Mouse (Mus musculus): Measurements from ENCODE around the gene F12. TPM values are rescaled to one million over a fixed set of nuclear protein-coding genes. Genes with fewer than 3 reads are reported as not detected.
"Not testable (repeated sequence)": the region's sequence is repeated elsewhere in the genome, so short reads cannot be mapped to it uniquely, and the experiment has no call there.

F12 gene
- polyA plus RNA-seq, 1 experiment = not detected

DNA sequence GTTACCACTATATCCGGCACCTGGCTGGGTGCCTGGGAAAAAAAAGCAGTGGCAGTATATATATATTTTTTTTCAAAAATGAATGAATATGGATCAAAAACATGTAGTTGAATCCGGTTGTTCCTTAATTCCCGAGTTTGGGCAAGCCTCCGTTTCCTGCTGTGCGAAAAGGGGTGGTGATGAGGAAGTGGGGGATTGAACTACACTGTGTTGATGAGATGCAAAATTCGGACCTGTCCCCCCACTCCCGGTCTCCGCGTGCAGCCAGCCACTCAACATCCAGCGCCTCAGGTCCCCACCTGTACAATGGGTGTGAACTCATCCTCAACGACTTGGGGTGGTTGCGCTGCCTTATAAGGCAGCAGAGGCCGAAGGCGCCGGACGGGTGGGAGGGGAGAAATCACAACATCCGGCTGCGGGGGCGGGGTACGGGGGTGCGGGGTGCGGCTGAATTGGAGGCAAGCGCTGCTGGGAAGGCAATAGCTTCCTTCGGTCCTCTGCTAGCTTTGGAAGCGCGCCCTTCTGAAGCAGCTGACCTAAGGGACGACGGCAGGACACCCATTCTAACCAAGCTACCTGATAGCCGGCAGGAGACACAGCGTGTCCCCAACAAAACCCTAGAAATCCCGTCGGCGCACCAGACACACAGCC, 17.8 kb upstream of the F12 start:
- H3K4me3 ChIP-seq (ENCODE audit: insufficient read depth, low read length) = peak overlapping the region; percentile 93
- peak overlapping the region; percentile 94 for H3K27ac ChIP-seq (ENCODE audit: insufficient read depth, low read depth, low read length)
- H3K4me1 ChIP-seq (ENCODE audit: control insufficient read depth, insufficient read depth, low read length) = peaks cover 26% of the 10 kb centered on the region
- TF ChIP-seq POLR2A (IDR thresholded peaks at IDR 0.05; ENCODE audit: borderline replicate concordance, low read depth, low read length) = no peak
- no peak for TF ChIP-seq CTCF (IDR thresholded peaks at IDR 0.05; ENCODE audit: low read depth, low read length)

DNA sequence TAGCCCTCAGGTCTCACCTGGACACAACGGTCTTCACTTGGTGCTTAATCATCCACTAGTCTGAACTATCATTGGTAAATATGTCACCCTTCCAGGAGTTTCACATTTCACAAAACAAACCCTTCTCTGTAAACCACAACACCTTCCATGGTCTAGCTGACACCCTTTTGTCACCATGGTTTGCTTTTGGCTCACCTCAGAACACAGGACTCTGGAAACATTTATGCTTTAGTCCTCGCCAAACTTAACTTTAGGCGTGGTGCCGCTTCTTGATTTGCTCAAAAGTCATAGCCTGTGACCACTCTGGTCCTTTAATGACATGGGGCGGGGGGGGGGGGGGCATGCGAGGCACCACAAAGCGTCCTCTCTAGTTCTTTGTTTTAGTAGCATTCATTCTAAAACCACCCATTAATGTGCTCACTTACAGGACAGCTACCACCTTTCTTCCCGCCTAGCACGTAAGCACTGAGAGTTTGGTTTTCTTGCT, 17.2 kb upstream of the F12 start:
- Histone ChIP-seq H3K27ac (ENCODE audit: insufficient read depth, low read depth, low read length) (peak overlapping the region; percentile 94), H3K4me3 (ENCODE audit: insufficient read depth, low read length) (peak overlapping the region; percentile 93), H3K4me1 (ENCODE audit: control insufficient read depth, insufficient read depth, low read length) (peaks cover 26% of the 10 kb centered on the region)
- TF ChIP-seq POLR2A (IDR thresholded peaks at IDR 0.05; ENCODE audit: borderline replicate concordance, low read depth, low read length) (no peak), CTCF (IDR thresholded peaks at IDR 0.05; ENCODE audit: low read depth, low read length) (no peak)

GRCm38 (mm10) chr13:55437111-55437629, 10.6 kb upstream of the F12 start:
- not testable (repeated sequence) for H3K27ac ChIP-seq (ENCODE audit: insufficient read depth, low read depth, low read length); H3K4me3 ChIP-seq (ENCODE audit: insufficient read depth, low read length)
- peaks cover 16% of the 10 kb centered on the region for H3K4me1 ChIP-seq (ENCODE audit: control insufficient read depth, insufficient read depth, low read length)

DNA sequence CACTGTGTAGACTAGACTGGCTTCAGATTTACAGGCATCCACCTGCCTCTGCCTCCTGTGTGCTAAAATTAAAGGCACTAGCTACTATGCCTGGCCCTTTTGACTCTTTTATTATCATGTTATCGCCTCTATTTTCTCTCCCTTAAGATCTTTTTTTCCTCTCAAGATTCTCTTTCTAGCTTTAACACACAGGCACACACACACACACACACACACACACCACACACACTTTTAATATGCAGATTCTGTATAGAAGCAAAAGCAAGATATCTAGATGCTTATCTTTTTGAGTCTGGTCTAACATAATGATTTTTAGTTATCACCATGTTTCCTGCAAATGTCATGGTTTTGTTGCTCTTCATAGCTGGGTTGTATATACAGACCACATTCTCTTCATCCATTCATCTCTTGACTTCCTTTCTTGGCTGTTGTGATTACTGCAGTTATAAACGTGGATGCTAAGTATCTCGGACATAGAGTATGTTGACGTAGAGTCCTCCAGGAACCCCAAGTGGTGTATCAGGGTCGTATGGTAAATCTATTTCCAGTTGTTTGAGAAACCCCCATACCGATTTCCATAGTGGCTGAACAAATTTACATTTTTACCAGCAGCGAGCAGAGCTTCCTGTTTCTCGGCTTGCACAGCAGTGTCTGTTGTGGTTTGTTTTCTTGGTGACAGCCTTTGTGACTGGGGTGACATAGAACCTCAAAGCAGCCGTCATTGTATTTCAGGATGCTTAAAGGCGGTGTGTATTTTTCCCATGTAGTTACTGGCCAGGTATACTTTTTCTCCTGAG, 5.5 kb upstream of the F12 start:
- Histone ChIP-seq H3K4me3 (ENCODE audit: insufficient read depth, low read length) (no peak overlapping the region), H3K27ac (ENCODE audit: insufficient read depth, low read depth, low read length) (peak overlapping the region; percentile 62), H3K4me1 (ENCODE audit: control insufficient read depth, insufficient read depth, low read length) (peaks cover 37% of the 10 kb centered on the region)
- TF ChIP-seq CTCF (IDR thresholded peaks at IDR 0.05; ENCODE audit: low read depth, low read length) = no peak
- TF ChIP-seq POLR2A (IDR thresholded peaks at IDR 0.05; ENCODE audit: borderline replicate concordance, low read depth, low read length) = no peak

GRCm38 (mm10) chr13:55430566-55430965, 4.0 kb upstream of the F12 start:
- H3K27ac ChIP-seq (ENCODE audit: insufficient read depth, low read depth, low read length) = no peak overlapping the region

DNA sequence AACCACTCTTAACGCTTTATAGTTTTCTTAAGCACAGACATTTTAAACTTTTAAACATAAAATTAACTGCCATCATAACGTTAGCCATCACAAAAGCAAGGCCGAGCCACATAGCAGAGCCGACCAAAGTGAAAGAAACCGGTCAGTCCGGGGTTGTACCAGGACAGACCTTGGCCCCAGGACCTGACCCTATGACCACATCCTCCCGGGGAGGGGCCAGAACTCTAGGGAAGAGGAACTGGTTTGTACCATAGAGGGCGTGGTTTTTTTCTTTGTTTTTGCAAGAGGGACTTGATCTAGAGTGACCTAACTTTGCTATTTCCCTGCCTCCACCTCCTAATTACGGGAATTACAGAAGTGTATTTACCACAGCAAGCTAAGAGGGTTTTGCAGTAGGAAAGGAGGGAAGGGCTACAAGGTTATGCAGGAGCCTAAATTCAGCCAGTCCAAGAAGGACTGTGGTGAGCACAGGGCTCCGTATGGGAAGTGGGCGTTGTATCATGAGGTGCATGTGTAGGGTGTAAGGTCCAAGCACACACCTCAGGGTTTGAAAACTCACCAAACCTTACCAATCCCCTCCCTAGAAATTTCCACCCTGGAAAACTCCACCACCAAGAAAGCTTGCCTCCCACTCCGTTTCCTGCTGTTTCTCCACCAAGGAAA, 2.8 kb upstream of the F12 start:
- Histone ChIP-seq H3K27ac (ENCODE audit: insufficient read depth, low read depth, low read length) (peak overlapping the region; percentile 75), H3K4me1 (ENCODE audit: control insufficient read depth, insufficient read depth, low read length) (peaks cover 39% of the 10 kb centered on the region), H3K4me3 (ENCODE audit: insufficient read depth, low read length) (peak overlapping the region; percentile 7)
- no peak for TF ChIP-seq CTCF (IDR thresholded peaks at IDR 0.05; ENCODE audit: low read depth, low read length)
- no peak for TF ChIP-seq POLR2A (IDR thresholded peaks at IDR 0.05; ENCODE audit: borderline replicate concordance, low read depth, low read length)

More at GRCm38 (mm10) chr13:55430566-55430965, 4.0 kb upstream of the F12 start:
- TF ChIP-seq CTCF (IDR thresholded peaks at IDR 0.05; ENCODE audit: low read depth, low read length) = no peak
- TF ChIP-seq POLR2A (IDR thresholded peaks at IDR 0.05; ENCODE audit: borderline replicate concordance, low read depth, low read length) = no peak
- Histone ChIP-seq H3K4me3 (ENCODE audit: insufficient read depth, low read length) (no peak overlapping the region), H3K4me1 (ENCODE audit: control insufficient read depth, insufficient read depth, low read length) (peaks cover 39% of the 10 kb centered on the region)

- Histone ChIP-seq H3K4me3 (ENCODE audit: insufficient read depth, low read length) (no peak overlapping the region), H3K27ac (ENCODE audit: insufficient read depth, low read depth, low read length) (no peak overlapping the region), H3K4me1 (ENCODE audit: control insufficient read depth, insufficient read depth, low read length) (peaks cover 3% of the 10 kb centered on the region; the same call in 1 of the 2 replicates)
- TF ChIP-seq CTCF (IDR thresholded peaks at IDR 0.05; ENCODE audit: low read depth, low read length) = peak; percentile 67
- no peak for TF ChIP-seq POLR2A (IDR thresholded peaks at IDR 0.05; ENCODE audit: borderline replicate concordance, low read depth, low read length)
Observed at GRCm38 (mm10) chr13:55420933-55421800, 5.4 kb downstream of the F12 start.

- Histone ChIP-seq H3K4me3 (ENCODE audit: insufficient read depth, low read length) (no peak overlapping the region), H3K4me1 (ENCODE audit: control insufficient read depth, insufficient read depth, low read length) (peaks cover 3% of the 10 kb centered on the region; the same call in 1 of the 2 replicates), H3K27ac (ENCODE audit: insufficient read depth, low read depth, low read length) (no peak overlapping the region)
- TF ChIP-seq CTCF (IDR thresholded peaks at IDR 0.05; ENCODE audit: low read depth, low read length) (no peak), POLR2A (IDR thresholded peaks at IDR 0.05; ENCODE audit: borderline replicate concordance, low read depth, low read length) (no peak)
Observed at GRCm38 (mm10) chr13:55420018-55420932, 6.3 kb downstream of the F12 start.
